Mouse (Mus musculus) embryonic fibroblast, embryonic 13.5 days (primary cell): ENCODE data around the gene Mylk3. TPM values are rescaled to one million over a fixed set of nuclear protein-coding genes. Genes with fewer than 3 reads are reported as not detected.
A peak's percentile ranks its signal among the peaks of the same experiment; 100 is the strongest.

ENCODE experiments used
- H3K27ac ChIP-seq: 2 replicates; pipeline ENCODE4 v1.5.1; 2012; ENCODE audit warnings: low read length, control low read depth, inconsistent platforms; ENCODE audit not compliant: insufficient read depth
- H3K4me1 ChIP-seq: 2 replicates; pipeline ENCODE4 v1.6.1; 2011; ENCODE audit warnings: low read length; ENCODE audit not compliant: control insufficient read depth, insufficient read depth
- H3K4me3 ChIP-seq: 2 replicates; pipeline ENCODE4 v1.5.1; 2011; ENCODE audit warnings: mild to moderate bottlenecking, control low read depth, low read length; ENCODE audit not compliant: insufficient read depth
- CTCF ChIP-seq: IDR thresholded peaks from 2 replicates; pipeline ENCODE4 v1.5.1; 2011; ENCODE audit warnings: mild to moderate bottlenecking, control low read depth, low read length, moderate library complexity, borderline replicate concordance; ENCODE audit not compliant: insufficient read depth
- POLR2A ChIP-seq: IDR thresholded peaks from 2 replicates; pipeline ENCODE4 v1.6.1; 2011; ENCODE audit warnings: low read depth, mild to moderate bottlenecking, control low read depth, low read length, moderate library complexity
- polyA plus RNA-seq: library from polyadenylated mRNA; stranded (reverse); fragments of >200 nt; gene quantifications from 2 replicates; pipeline ENCODE4 v1.2.4, GENCODE M21; 2011; ENCODE audit warnings: low read depth; ENCODE audit not compliant: missing spikeins, insufficient read length

Mylk3 gene
- 0.32 and 0.37 TPM in 2 replicates for polyA plus RNA-seq

- TF ChIP-seq CTCF (no peak), POLR2A (no peak)
- H3K4me1 ChIP-seq = no peaks in the 10 kb centered on the region
Observed at GRCm38 (mm10) chr8:85386205-85386604, at the start of gene Mylk3. Gene Mylk3 (minus strand): TSS chr8:85386345.

GRCm38 (mm10) chr8:85435736-85436135, 49.6 kb upstream of the Mylk3 start:
- Histone ChIP-seq H3K4me1 (no peaks in the 10 kb centered on the region), H3K4me3 (no peak overlapping the region), H3K27ac (no peak overlapping the region)
- TF ChIP-seq CTCF = no peak
- no peak for TF ChIP-seq POLR2A

More at GRCm38 (mm10) chr8:85386205-85386604, at the start of gene Mylk3:
- H3K4me3 ChIP-seq = no peak within 1 kb of the TSS
- H3K27ac ChIP-seq = no peak within 1 kb of the TSS

- Histone ChIP-seq H3K4me1 (no peaks in the 10 kb centered on the region), H3K4me3 (no peak overlapping the region), H3K27ac (no peak overlapping the region)
- no peak for TF ChIP-seq POLR2A
- TF ChIP-seq CTCF = no peak
Observed at GRCm38 (mm10) chr8:85434817-85435216, 48.7 kb upstream of the Mylk3 start.

GRCm38 (mm10) chr8:85433017-85433393, 46.9 kb upstream of the Mylk3 start:
- Histone ChIP-seq H3K4me3 (peak overlapping the region; percentile 13), H3K4me1 (no peaks in the 10 kb centered on the region), H3K27ac (peak overlapping the region; percentile 41; the same call in 1 of the 2 replicates)
- TF ChIP-seq CTCF (no peak), POLR2A (no peak)

GRCm38 (mm10) chr8:85432168-85433016, 46.2 kb upstream of the Mylk3 start, which contains the start of gene 4921524J17Rik:
Gene 4921524J17Rik (minus strand): TSS chr8:85432833.
- H3K4me1 ChIP-seq = no peaks in the 10 kb centered on the region
- H3K27ac ChIP-seq = peak within 1 kb of the TSS; percentile 95
- H3K4me3 ChIP-seq = peak within 1 kb of the TSS; percentile 95
- TF ChIP-seq CTCF = no peak
- TF ChIP-seq POLR2A = peak; percentile 98

GRCm38 (mm10) chr8:85431281-85432167, 45.4 kb upstream of the Mylk3 start:
- TF ChIP-seq CTCF = no peak
- no peak; the same call in 1 of the 2 replicates for TF ChIP-seq POLR2A
- H3K4me1 ChIP-seq = peaks cover 4% of the 10 kb centered on the region
- H3K27ac ChIP-seq = peak overlapping the region; percentile 95
- peak overlapping the region; percentile 95 for H3K4me3 ChIP-seq

GRCm38 (mm10) chr8:85430801-85431200, 44.7 kb upstream of the Mylk3 start:
- H3K4me3 ChIP-seq = peak overlapping the region; percentile 32
- peak overlapping the region; percentile 91 for H3K27ac ChIP-seq

GRCm38 (mm10) chr8:85429219-85429618, 43.1 kb upstream of the Mylk3 start:
- TF ChIP-seq POLR2A = no peak
- no peak for TF ChIP-seq CTCF
- peaks cover 8% of the 10 kb centered on the region for H3K4me1 ChIP-seq
- no peak overlapping the region; the same call in 1 of the 2 replicates for H3K4me3 ChIP-seq
- peak overlapping the region; percentile 80 for H3K27ac ChIP-seq

More at GRCm38 (mm10) chr8:85430801-85431200, 44.7 kb upstream of the Mylk3 start:
- H3K4me1 ChIP-seq = peaks cover 6% of the 10 kb centered on the region
- TF ChIP-seq POLR2A (peak; percentile 55), CTCF (no peak)

GRCm38 (mm10) chr8:85427026-85427425, 40.9 kb upstream of the Mylk3 start:
- no peak overlapping the region for H3K27ac ChIP-seq
- no peak for TF ChIP-seq CTCF
- H3K4me3 ChIP-seq = no peak overlapping the region
- peaks cover 8% of the 10 kb centered on the region for H3K4me1 ChIP-seq

GRCm38 (mm10) chr8:85421329-85421728, 35.2 kb upstream of the Mylk3 start:
- Histone ChIP-seq H3K4me3 (no peak overlapping the region), H3K4me1 (peaks cover 4% of the 10 kb centered on the region), H3K27ac (no peak overlapping the region)
- no peak for TF ChIP-seq CTCF
